In the genomic region with DNA sequence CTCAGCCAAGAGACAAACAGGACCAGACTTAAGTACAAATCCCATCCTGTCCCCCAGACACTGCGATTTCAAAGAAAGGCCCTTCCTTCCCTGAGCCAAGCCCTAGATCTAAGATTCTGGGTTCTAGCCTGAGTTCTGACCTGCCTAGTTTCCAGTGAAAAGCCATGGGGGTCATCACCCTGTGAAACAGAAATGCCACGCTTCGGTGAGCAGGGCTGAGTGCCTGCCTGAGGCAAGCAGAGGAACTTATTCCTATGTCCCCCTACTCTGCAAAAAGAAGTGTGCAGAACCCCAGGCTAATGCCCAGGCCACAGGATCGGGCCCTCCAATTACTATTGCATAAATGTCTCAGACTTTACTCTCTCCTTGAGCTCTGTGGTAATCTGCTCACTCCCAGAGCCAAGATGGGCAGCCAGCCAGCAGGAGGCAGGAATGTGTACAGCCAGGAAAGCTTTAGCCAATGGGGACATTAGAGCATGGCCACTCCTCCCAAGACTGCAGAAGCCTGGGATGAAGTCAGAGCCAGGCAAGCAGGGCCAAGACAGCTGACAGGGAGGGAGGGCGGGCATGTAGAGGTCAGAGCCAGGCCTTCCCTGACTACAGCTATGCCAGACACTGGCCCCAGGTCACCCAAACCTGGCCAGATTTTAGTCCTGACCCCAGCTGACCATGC, we compare ENCODE assay signal across 9 mouse cellular contexts. TPM values are rescaled to one million over a fixed set of nuclear protein-coding genes. Genes with fewer than 3 reads are reported as not detected.
DNase-seq lines count a peak whose midpoint lies in the region; ATAC-seq and TF ChIP-seq lines count a peak whose summit lies in the region.
"Had no signal": no experiment of that assay in that cellular context is flagged by ENCODE, and none has a peak within 500 bp of the region (broad histone marks: within the 10 kb centered on the region; RNA-seq: fewer than 3 reads in every experiment).

No protein-coding gene starts in this region.

- no peak for TF ChIP-seq POLR2A in cerebellum, adult 2 months (IDR thresholded peaks at IDR 0.05; ENCODE audit: borderline replicate concordance, insufficient read depth, low read length)

- peak; percentile 68 for DNase-seq in 3134 (ENCODE audit: extremely low read depth, insufficient read length, low spot score)
- DNase-seq in cerebellum, adult 2 months, result peak; percentile 88 to 93
- peak; percentile 86 for DNase-seq in forebrain, postnatal 0 days
- peak; percentile 96 for DNase-seq in heart, postnatal 0 days (ENCODE audit: low spot score)
- DNase-seq in kidney, postnatal 36 days, result peak; percentile 99
- DNase-seq in neural tube, embryonic 11.5 days (ENCODE audit: low spot score), result peak; percentile 76
- peak; percentile 45 to 90 for DNase-seq in urinary bladder, adult 18-20 months (ENCODE audit: low spot score in 2 of 2)

- TF ChIP-seq EP300 in heart, postnatal 0 days (IDR thresholded peaks at IDR 0.05; ENCODE audit: low read depth), result 0 out of 2 replicates have a peak, but pooled peaks have one; percentile 36

- H3K4me3 ChIP-seq in cerebellum, adult 2 months (replicated peaks; ENCODE audit: insufficient read depth, low read depth, low read length), result no peak overlapping the region
- no peak overlapping the region for H3K4me3 ChIP-seq in forebrain, postnatal 0 days (ENCODE audit: low read depth, low read length)
- no peak overlapping the region for H3K4me3 ChIP-seq in heart, postnatal 0 days (ENCODE audit: low read depth, low read length)
- H3K4me3 ChIP-seq in liver, embryonic 12.5 days, result no peak overlapping the region
- no peak overlapping the region for H3K4me3 ChIP-seq in neural tube, embryonic 11.5 days (ENCODE audit: low read depth, low read length)
- H3K4me3 ChIP-seq: megakaryocyte, embryonic 14.5 days had no signal

- no peak overlapping the region for H3K4me2 ChIP-seq in forebrain, postnatal 0 days (ENCODE audit: low read depth)
- no peak overlapping the region for H3K4me2 ChIP-seq in heart, postnatal 0 days (ENCODE audit: low read depth, low read length)
- no peak overlapping the region for H3K4me2 ChIP-seq in liver, embryonic 12.5 days
- H3K4me2 ChIP-seq in neural tube, embryonic 11.5 days (ENCODE audit: low read depth), result no peak overlapping the region

- no peak for TF ChIP-seq CTCF in cerebellum, adult 2 months (IDR thresholded peaks at IDR 0.05; ENCODE audit: borderline replicate concordance, insufficient read depth, low read depth, low read length)
- TF ChIP-seq CTCF in forebrain, postnatal 0 days (IDR thresholded peaks at IDR 0.05; ENCODE audit: low read depth), result no peak; the same call in 1 of the 2 replicates
- TF ChIP-seq CTCF in heart, postnatal 0 days (IDR thresholded peaks at IDR 0.05; ENCODE audit: low read depth), result no peak

- H3K4me1 ChIP-seq in cerebellum, adult 2 months (ENCODE audit: control insufficient read depth, insufficient read depth, low read length), result peaks cover 14% of the 10 kb centered on the region
- peaks cover 23% of the 10 kb centered on the region for H3K4me1 ChIP-seq in forebrain, postnatal 0 days (ENCODE audit: insufficient read depth)
- H3K4me1 ChIP-seq in heart, postnatal 0 days (ENCODE audit: control insufficient read depth, insufficient read depth), result peaks cover 35% of the 10 kb centered on the region
- H3K4me1 ChIP-seq in liver, embryonic 12.5 days, result peaks cover 13% of the 10 kb centered on the region
- H3K4me1 ChIP-seq in neural tube, embryonic 11.5 days (ENCODE audit: control insufficient read depth, insufficient read depth, low read length), result peaks cover 26% of the 10 kb centered on the region

- no peak overlapping the region for H3K9ac ChIP-seq in forebrain, postnatal 0 days
- H3K9ac ChIP-seq in heart, postnatal 0 days (replicated peaks; ENCODE audit: low read depth, low read length), result no peak overlapping the region
- H3K9ac ChIP-seq in liver, embryonic 12.5 days, result no peak overlapping the region
- no peak overlapping the region for H3K9ac ChIP-seq in neural tube, embryonic 11.5 days (ENCODE audit: low read length)

- H3K27ac ChIP-seq in cerebellum, adult 2 months (ENCODE audit: insufficient read depth, low read length), result peak overlapping the region; percentile 23; the same call in 1 of the 2 replicates
- peak overlapping the region; percentile 79 for H3K27ac ChIP-seq in forebrain, postnatal 0 days (ENCODE audit: low read depth, low read length)
- H3K27ac ChIP-seq in heart, postnatal 0 days (ENCODE audit: low read depth), result peak overlapping the region; percentile 87
- H3K27ac ChIP-seq in liver, embryonic 12.5 days, result no peak overlapping the region
- H3K27ac ChIP-seq in neural tube, embryonic 11.5 days (ENCODE audit: low read depth, low read length), result no peak overlapping the region

- H3K27me3 ChIP-seq in cerebellum, adult 2 months (ENCODE audit: control insufficient read depth, insufficient read depth, low read length), result no peaks in the 10 kb centered on the region
- H3K27me3 ChIP-seq in forebrain, postnatal 0 days (ENCODE audit: insufficient read depth, low read length), result no peaks in the 10 kb centered on the region
- no peaks in the 10 kb centered on the region for H3K27me3 ChIP-seq in heart, postnatal 0 days (ENCODE audit: control insufficient read depth, insufficient read depth, low read length)
- no peaks in the 10 kb centered on the region for H3K27me3 ChIP-seq in liver, embryonic 12.5 days (replicated peaks)
- H3K27me3 ChIP-seq in neural tube, embryonic 11.5 days (ENCODE audit: control insufficient read depth, insufficient read depth, low read length), result no peaks in the 10 kb centered on the region
- H3K27me3 ChIP-seq: megakaryocyte, embryonic 14.5 days had no signal

- H3K36me3 ChIP-seq in forebrain, postnatal 0 days (ENCODE audit: insufficient read depth), result no peaks in the 10 kb centered on the region
- no peaks in the 10 kb centered on the region for H3K36me3 ChIP-seq in heart, postnatal 0 days (replicated peaks; ENCODE audit: control insufficient read depth, insufficient read depth, low read length)
- no peaks in the 10 kb centered on the region for H3K36me3 ChIP-seq in liver, embryonic 12.5 days
- H3K36me3 ChIP-seq in neural tube, embryonic 11.5 days (ENCODE audit: control insufficient read depth, insufficient read depth, low read length), result no peaks in the 10 kb centered on the region

- peak; percentile 88 for ATAC-seq in forebrain, postnatal 0 days
- peak; percentile 97 for ATAC-seq in heart, postnatal 0 days (ENCODE audit: insufficient read depth, low read depth)
- ATAC-seq in liver, embryonic 12.5 days, result 0 out of 2 replicates have a peak, but pooled peaks have one; percentile 44
- ATAC-seq in neural tube, embryonic 11.5 days (ENCODE audit: insufficient read depth, low FRiP score, low TSS enrichment), result peak; percentile 52; the same call in 1 of the 2 replicates

- 15% methylated on average over 5 of the region's 5 CpGs for WGBS in cerebellum, adult 2 months
- 35% methylated on average over 5 of the region's 5 CpGs for WGBS in forebrain, postnatal 0 days
- WGBS in heart, postnatal 0 days, result 29% methylated on average over 5 of the region's 5 CpGs
- 72% methylated on average over 5 of the region's 5 CpGs for WGBS in liver, embryonic 12.5 days (ENCODE audit: insufficient replicate concordance)
- WGBS in neural tube, embryonic 11.5 days, result 47% methylated on average over 5 of the region's 5 CpGs

- H3K9me3 ChIP-seq in forebrain, postnatal 0 days (ENCODE audit: low read length), result no peaks in the 10 kb centered on the region
- H3K9me3 ChIP-seq in heart, postnatal 0 days (replicated peaks; ENCODE audit: control insufficient read depth, low read length), result no peaks in the 10 kb centered on the region
- H3K9me3 ChIP-seq in liver, embryonic 12.5 days (replicated peaks), result no peaks in the 10 kb centered on the region
- H3K9me3 ChIP-seq in neural tube, embryonic 11.5 days (ENCODE audit: control insufficient read depth, low read length), result no peaks in the 10 kb centered on the region

RNA-seq across cellular contexts. Expression of a gene that starts 26.5 kb away (rescaled TPM):
- polyA plus RNA-seq in cerebellum, adult 2 months (2012; rRNA removed), result 32.5 and 32.7 TPM in 2 replicates
- total RNA-seq in forebrain, postnatal 0 days (2014; rRNA removed), result 3.4 and 5.5 TPM in 2 replicates
- polyA plus RNA-seq in forebrain, postnatal 0 days (2015; fragmentation: Nextera tagmentation; extraction: Ambion mirVana), result 0.75 and 1.2 TPM in 2 replicates
- 18.8 and 34.6 TPM in 2 replicates for total RNA-seq in heart, postnatal 0 days (2014; rRNA removed; ENCODE audit: low replicate concordance)
- 5.8 and 6.2 TPM in 2 replicates for polyA plus RNA-seq in heart, postnatal 0 days (2015; fragmentation: Nextera tagmentation; extraction: Ambion mirVana)
- 7.5 and 7.6 TPM in 2 replicates for polyA plus RNA-seq in liver, embryonic 12.5 days (2016; fragmentation: Nextera tagmentation; extraction: Ambion mirVana)
- 1.4 and 1.8 TPM in 2 replicates for polyA plus RNA-seq in neural tube, embryonic 11.5 days (2014; fragmentation: Nextera tagmentation; extraction: Ambion mirVana)

RNA-seq across cellular contexts. Expression of a gene that starts 44.6 kb away (rescaled TPM):
- polyA plus RNA-seq in cerebellum, adult 2 months (2012; rRNA removed), result not detected in 2 replicates
- total RNA-seq in forebrain, postnatal 0 days (2014; rRNA removed), result not detected in 2 replicates
- not detected in 2 replicates for polyA plus RNA-seq in forebrain, postnatal 0 days (2015; fragmentation: Nextera tagmentation; extraction: Ambion mirVana)
- total RNA-seq in heart, postnatal 0 days (2014; rRNA removed; ENCODE audit: low replicate concordance), result 1.7 TPM in 1 of 2 replicates, not detected in the other
- polyA plus RNA-seq in heart, postnatal 0 days (2015; fragmentation: Nextera tagmentation; extraction: Ambion mirVana), result 0.10 TPM in 1 of 2 replicates, not detected in the other
- not detected in 2 replicates for polyA plus RNA-seq in liver, embryonic 12.5 days (2016; fragmentation: Nextera tagmentation; extraction: Ambion mirVana)
- polyA plus RNA-seq in neural tube, embryonic 11.5 days (2014; fragmentation: Nextera tagmentation; extraction: Ambion mirVana), result not detected in 2 replicates

RNA-seq across cellular contexts. Expression of a gene that starts 47.5 kb away (rescaled TPM):
- polyA plus RNA-seq in cerebellum, adult 2 months (2012; rRNA removed), result 3.2 and 3.8 TPM in 2 replicates
- 0.95 and 1.5 TPM in 2 replicates for total RNA-seq in forebrain, postnatal 0 days (2014; rRNA removed)
- 0.30 and 0.71 TPM in 2 replicates for polyA plus RNA-seq in forebrain, postnatal 0 days (2015; fragmentation: Nextera tagmentation; extraction: Ambion mirVana)
- total RNA-seq in heart, postnatal 0 days (2014; rRNA removed; ENCODE audit: low replicate concordance), result 0.15 and 2.1 TPM in 2 replicates
- polyA plus RNA-seq in heart, postnatal 0 days (2015; fragmentation: Nextera tagmentation; extraction: Ambion mirVana), result 0.33 and 0.43 TPM in 2 replicates
- 0.10 and 0.15 TPM in 2 replicates for polyA plus RNA-seq in liver, embryonic 12.5 days (2016; fragmentation: Nextera tagmentation; extraction: Ambion mirVana)
- polyA plus RNA-seq in neural tube, embryonic 11.5 days (2014; fragmentation: Nextera tagmentation; extraction: Ambion mirVana), result not detected in 2 replicates

Comparison
In these comparisons a context has a peak if more than half of its experiments do, and no peak if none do; other contexts are left out.
1. H3K27ac ChIP-seq: peak in cerebellum, adult 2 months (single experiment), forebrain, postnatal 0 days (single experiment) and heart, postnatal 0 days (single experiment); none in liver, embryonic 12.5 days (single experiment) and neural tube, embryonic 11.5 days (single experiment).
2. ATAC-seq: peak in every context shown above with its lines; median percentile 97 in heart, postnatal 0 days; 88 in forebrain, postnatal 0 days; 52 in neural tube, embryonic 11.5 days; 44 in liver, embryonic 12.5 days.
3. Peak in every context shown above with its lines, with median percentiles within 50 percentile points of each other: DNase-seq.